Mouse (Mus musculus) G1E (cell line): Measurements from ENCODE around the gene Rbms1.

Experiments
- CTCF ChIP-seq: IDR thresholded peaks from 2 replicates; pipeline ENCODE4 v1.5.1; 2012; ENCODE audit warnings: low read depth, low read length, inconsistent platforms, mixed read lengths
- GATA1 ChIP-seq: IDR thresholded peaks from 2 replicates; pipeline ENCODE4 v1.6.1; 2012; ENCODE audit warnings: borderline replicate concordance, low read length, inconsistent platforms, mixed read lengths
- POLR2AphosphoS5 ChIP-seq: IDR thresholded peaks from 2 replicates; pipeline ENCODE4 v1.6.1; 2012; ENCODE audit warnings: low read depth, low read length, inconsistent platforms; ENCODE audit not compliant: insufficient replicate concordance

- TF ChIP-seq CTCF (no peak), GATA1 (no peak), POLR2AphosphoS5 (no peak)
Measured at GRCm38 (mm10) chr2:60809441-60809921, 153.5 kb downstream of the Rbms1 start.
